Mouse (Mus musculus): ENCODE data around the gene Scaf4.

DNA sequence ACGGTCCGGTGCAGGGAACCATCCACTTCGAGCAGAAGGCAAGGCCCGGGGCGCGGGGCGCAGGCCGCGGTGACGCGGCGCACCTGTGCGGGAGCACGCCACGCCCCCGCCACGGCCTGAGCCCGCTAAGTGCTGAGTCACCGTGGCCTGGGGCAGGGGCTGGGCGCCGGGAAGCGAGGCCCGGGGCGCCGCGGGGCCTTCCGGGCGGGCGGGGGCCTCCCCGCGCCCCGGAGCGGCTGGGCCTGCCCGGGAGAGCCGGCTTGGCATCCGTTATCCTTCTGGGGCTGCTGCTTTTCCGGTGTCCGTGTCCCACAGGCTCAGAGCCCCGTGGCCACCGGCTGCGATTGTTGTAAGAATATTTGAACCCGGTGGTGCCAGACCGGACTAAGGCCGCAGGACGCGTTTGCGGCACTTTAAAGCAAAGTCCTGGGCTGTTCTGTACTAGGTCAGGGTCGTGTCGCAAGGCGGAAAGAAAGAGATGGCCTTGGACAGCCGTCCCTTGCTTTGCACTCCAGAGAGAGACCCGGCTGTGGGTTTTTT is 63.3 kb downstream of the Scaf4 start:
- TF ChIP-seq POLR2A (IDR thresholded peaks at IDR 0.05; ENCODE audit: insufficient read depth, low read length) = no peak
- TF ChIP-seq EP300 (IDR thresholded peaks at IDR 0.05; ENCODE audit: insufficient read depth, low read depth, low read length) = no peak

Measured in ES-Bruce4 (cell line).